Mouse (Mus musculus): ENCODE data around the gene Gsta2.
"Not testable (repeated sequence)": the region's sequence is repeated elsewhere in the genome, so short reads cannot be mapped to it uniquely, and the experiment has no call there.

The Gsta2 gene

DNA sequence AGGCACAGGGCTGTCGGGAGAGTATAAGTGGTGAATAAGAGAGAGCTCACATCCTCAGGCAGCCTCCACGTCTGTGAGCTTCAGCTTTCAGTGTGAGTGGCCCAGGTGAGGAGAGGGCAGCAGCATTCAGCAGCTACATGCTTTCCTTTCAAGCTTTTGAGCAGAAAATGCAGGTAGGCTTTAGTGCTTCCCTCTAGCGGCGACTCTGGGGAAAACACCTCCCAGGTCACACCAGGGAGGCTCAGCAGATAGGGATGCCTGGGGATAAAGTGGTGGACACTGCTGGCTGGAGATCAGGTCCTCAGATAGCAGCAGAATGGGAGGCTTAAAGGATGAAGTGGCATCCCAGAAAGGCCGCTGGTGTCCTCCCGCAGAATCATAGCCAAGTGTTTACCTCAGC is 59.5 kb downstream of the Gsta2 start:
- not testable (repeated sequence) for DNase-seq

DNA sequence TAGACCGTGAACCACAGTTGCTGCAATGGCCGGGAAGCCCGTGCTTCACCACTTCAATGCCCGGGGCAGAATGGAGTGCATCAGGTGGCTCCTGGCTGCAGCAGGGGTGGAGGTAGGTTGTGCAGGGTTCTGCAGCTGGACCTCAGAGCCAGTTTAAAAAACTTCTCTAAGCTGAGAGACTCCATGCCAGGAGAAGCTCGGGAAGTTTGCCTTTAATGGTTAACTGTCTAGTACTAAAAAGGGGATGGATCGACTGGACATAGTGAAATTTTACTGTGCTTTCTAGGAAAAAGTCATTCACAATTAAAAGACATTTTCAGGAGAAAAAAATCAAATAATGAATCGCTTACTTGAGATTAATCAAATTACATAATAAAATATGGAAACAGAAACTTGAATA is 60.8 kb downstream of the Gsta2 start:
- DNase-seq = not testable (repeated sequence)

DNA sequence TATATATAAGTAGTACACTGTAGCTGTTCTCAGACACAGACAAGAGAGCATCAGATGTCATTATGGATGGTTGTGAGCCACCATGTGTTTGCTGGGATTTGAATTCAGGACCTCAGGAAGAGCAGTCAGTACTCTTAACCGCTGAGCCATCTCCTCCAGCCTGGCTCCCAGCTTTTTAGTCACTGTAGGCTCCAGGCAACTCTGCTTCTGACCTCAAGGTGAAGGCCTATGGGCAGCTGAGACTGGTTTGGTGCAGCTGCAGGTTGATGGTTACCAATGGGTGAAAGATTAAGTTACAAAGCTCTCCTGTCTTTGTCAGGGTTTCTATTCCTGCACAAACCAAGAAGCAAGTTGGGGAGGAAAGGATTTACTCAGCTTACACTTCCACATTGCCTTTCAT is 61.9 kb downstream of the Gsta2 start:
- DNase-seq = not testable (repeated sequence)

DNA sequence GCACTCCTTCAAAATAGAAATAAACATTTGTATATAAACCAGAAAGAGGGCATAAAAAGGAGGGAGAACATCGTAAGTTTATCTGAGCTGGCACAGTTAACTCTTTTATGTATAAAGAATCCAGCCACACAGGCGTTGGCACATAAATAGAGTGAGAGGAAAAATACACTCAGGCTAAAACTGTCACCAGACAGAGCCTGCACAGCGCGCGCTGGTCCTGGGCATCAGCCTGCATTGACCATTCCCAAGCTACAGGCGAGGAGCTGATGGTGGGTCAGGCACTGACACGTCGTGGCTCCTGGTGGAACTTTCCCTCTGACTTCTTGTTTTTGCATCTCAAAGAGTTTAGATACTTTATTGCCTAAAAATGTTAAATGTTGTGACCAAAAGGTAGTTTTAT is 63.1 kb downstream of the Gsta2 start:
- not testable (repeated sequence) for DNase-seq

DNA sequence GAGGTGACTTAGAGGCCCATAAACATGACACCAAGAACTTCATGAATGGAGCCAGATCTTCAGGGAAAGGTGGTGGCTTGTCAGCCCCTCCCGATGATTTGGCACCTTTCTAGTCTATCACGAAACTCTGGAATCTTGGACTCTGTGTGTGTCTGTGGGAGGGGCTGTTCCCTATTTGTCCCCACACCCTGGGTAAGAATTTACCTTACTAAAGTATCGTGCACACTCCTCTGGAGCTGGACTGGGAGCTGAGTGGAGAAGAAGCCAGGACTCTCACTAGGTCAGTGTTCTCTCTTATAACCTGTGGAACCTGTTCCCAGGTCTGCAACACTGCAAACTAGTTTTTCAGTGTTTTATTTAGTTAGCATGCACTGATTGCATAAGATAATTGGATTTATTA is 65.9 kb downstream of the Gsta2 start, which contains the start of gene Gm10639:
Gene Gm10639, plus strand, starts transcription at position 201 of the 400 bp plus-strand sequence.
- not testable (repeated sequence) for DNase-seq

DNA sequence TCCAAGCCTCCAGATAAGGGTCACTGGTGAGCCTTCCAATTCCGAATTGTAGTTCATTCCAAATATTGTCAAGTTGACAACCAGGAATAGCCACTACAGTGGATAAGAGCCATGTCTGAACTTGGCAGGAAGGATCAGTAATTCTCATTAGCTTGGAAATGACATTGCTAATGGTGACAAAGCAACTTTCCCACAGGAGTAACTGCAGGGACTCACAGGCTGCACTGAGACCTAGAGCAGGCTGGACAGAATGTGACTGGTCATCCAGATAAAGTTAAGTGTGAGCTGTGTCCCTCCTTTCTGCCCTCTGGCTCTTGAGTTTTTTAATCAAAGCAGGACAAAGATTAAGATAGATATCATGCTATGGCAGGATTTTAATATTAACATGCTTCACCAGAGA is 66.5 kb downstream of the Gsta2 start:
- DNase-seq = not testable (repeated sequence)

DNA sequence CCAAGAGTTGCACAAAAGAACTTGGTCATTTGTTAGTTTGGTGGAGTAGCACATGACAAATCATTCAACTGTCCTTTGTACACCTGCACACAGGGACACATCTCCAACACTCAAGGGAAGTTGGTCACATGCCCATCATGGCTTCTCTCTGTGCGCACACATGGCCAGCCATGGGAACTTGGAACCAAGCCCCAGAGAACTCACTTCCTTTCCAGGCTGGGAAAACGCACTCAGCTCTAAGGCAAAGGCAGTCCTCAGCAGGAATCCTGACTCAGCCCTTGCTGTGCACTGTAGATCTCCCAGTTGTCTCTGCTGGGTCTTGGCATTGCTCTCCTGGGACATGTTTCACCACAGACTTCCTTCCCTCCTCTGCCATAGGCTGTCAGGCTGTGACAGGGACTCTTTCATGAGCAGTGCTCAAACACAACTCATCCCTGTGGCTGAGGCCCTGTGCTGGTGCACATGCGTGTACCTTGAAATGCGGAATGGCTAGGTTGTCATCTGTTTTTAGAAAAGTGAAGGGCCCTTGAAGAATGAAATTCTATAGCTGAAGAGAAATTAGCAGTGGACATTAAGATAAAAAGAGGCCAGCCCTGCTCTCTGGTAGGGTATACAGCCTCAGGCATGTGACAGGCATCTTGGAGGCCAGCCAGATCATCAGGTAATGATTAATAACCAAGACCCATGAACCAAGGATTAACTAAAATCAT is 73.4 kb downstream of the Gsta2 start:
- DNase-seq = not testable (repeated sequence)

All from heart, adult 11 months (tissue).